Mouse (Mus musculus) thymus, adult 2 months (tissue): ENCODE results near the gene B020004J07Rik.
"Not testable (repeated sequence)": the region's sequence is repeated elsewhere in the genome, so short reads cannot be mapped to it uniquely, and the experiment has no call there.

Experiments used
- CTCF ChIP-seq: fragments of 200-500 bp; IDR thresholded peaks from 2 replicates; pipeline ENCODE4 v1.5.1; 2012; ENCODE audit warnings: mild to moderate bottlenecking, control low read depth, low read length, moderate library complexity, borderline replicate concordance; ENCODE audit not compliant: control insufficient read depth, poor library complexity, insufficient read depth; ENCODE audit errors: extremely low read depth
- POLR2A ChIP-seq: fragments of 200-500 bp; IDR thresholded peaks from 2 replicates; pipeline ENCODE4 v1.6.1; 2012; ENCODE audit warnings: mild to moderate bottlenecking, low read length, control low read depth, moderate library complexity; ENCODE audit not compliant: control insufficient read depth, poor library complexity, insufficient read depth; ENCODE audit errors: extremely low read depth

- TF ChIP-seq CTCF, POLR2A: not testable (repeated sequence)
Observed at GRCm38 (mm10) chr4:101875687-101876086, 31.9 kb upstream of the B020004J07Rik start.
